Mouse (Mus musculus) cerebellum, adult 2 months (tissue): ENCODE results near the gene Wdtc1. TPM values are rescaled to one million over a fixed set of nuclear protein-coding genes. Genes with fewer than 3 reads are reported as not detected.

Experiments
- DNase-seq, 2 experiments: peaks; one replicate each; pipeline ENCODE4 v3.0.0; 2021
- H3K27ac ChIP-seq: fragments of 200-500 bp; 2 replicates; pipeline ENCODE4 v1.5.1; 2012; ENCODE audit warnings: low read length, control low read depth, inconsistent platforms; ENCODE audit not compliant: insufficient read depth
- H3K27me3 ChIP-seq: fragments of 200-500 bp; 2 replicates; pipeline ENCODE4 v1.6.1; 2012; ENCODE audit warnings: inconsistent platforms, mild to moderate bottlenecking, low read length, moderate library complexity; ENCODE audit not compliant: control insufficient read depth, insufficient read depth
- H3K4me1 ChIP-seq: fragments of 200-500 bp; 2 replicates; pipeline ENCODE4 v1.6.1; 2011; ENCODE audit warnings: low read length; ENCODE audit not compliant: control insufficient read depth, insufficient read depth
- H3K4me3 ChIP-seq: fragments of 200-500 bp; replicated peaks from 2 replicates; pipeline ENCODE3; 2011; ENCODE audit warnings: mild to moderate bottlenecking, low read depth, low read length, control low read depth; ENCODE audit not compliant: insufficient read depth
- CTCF ChIP-seq: fragments of 200-500 bp; IDR thresholded peaks from 2 replicates; pipeline ENCODE4 v1.5.1; 2011; ENCODE audit warnings: low read depth, mild to moderate bottlenecking, control low read depth, low read length, moderate library complexity, borderline replicate concordance; ENCODE audit not compliant: insufficient read depth
- POLR2A ChIP-seq: fragments of 200-500 bp; IDR thresholded peaks from 2 replicates; pipeline ENCODE4 v1.6.1; 2011; ENCODE audit warnings: low read length, control low read depth, borderline replicate concordance; ENCODE audit not compliant: insufficient read depth
- WGBS: fragments of 180-500 bp; shearing (Covaris S2); methylation state at CpG from one replicate; pipeline ENCODE4 v1.1.7; 2018; 5-methylcytosine and 5-hydroxymethylcytosine counted together
- polyA plus RNA-seq: library from polyadenylated mRNA; depleted of rRNA; stranded (reverse); fragments of >200 nt; gene quantifications from 2 replicates; pipeline ENCODE4 v1.2.3, GENCODE M21; 2012

Wdtc1 gene
- polyA plus RNA-seq, 1 experiment: 46.6 TPM

DNA sequence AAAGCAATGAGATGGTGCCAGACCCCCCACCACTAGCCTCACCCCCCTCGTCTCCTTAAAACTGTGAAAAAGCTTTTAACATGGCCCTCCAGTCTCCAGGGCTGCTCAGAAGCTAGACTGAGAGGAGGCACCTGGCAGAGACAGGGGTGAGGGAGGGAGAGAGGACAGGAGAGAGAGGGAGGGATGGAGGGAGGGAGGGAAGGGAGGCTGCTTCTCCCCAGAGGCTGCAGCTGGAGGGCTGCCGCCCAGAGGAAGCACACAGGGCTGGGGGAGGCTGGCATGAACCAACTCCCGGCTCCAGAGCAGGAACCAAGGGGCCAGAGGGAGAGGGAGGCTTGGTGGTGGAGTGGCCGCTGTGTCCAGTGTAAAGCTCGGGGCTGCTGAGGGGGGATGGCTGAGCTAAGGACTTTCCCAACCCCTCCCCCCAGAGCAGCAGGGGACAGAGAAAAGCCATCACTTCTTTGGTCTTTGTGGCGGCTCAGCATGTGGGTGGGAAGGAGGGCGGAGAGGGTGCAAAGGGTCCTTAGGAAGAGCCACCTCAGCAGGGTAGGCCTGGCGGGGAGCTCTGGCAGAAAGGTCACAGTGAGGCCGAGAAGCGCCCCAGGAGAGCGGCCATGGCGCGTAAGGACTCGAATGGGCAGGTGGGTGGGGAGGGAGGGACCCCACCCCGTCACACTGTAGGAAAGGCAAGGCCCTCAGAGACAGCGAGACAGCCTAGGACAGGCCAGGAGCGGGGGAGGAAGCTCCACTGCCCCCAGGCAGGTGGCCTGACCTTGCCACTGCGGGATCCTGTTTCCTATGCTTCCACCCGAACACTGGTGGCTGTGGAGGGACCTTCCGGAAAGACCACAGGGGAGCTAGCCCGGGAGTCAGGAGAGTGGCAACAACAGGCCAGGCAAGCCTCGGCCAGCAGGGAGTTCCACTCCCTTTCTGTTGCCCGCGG, 60.1 kb downstream of the Wdtc1 start:
- 64% methylated on average over 24 of the region's 24 CpGs for WGBS
- H3K27me3 ChIP-seq: no peaks in the 10 kb centered on the region
- no peak for DNase-seq
- H3K27ac ChIP-seq: no peak overlapping the region
- TF ChIP-seq POLR2A: no peak
- no peak for TF ChIP-seq CTCF
- H3K4me3 ChIP-seq: no peak overlapping the region
- peaks cover 19% of the 10 kb centered on the region for H3K4me1 ChIP-seq

- WGBS: 80% methylated on average over 4 of the region's 4 CpGs
- TF ChIP-seq CTCF: no peak
- TF ChIP-seq POLR2A: no peak
- DNase-seq: no peak
Observed at GRCm38 (mm10) chr4:133292405-133292804, 60.9 kb downstream of the Wdtc1 start.

GRCm38 (mm10) chr4:133291255-133291654, 62.0 kb downstream of the Wdtc1 start:
- no peaks in the 10 kb centered on the region for H3K27me3 ChIP-seq
- no peak for DNase-seq
- WGBS: 100% methylated on average over 1 of the region's 1 CpGs
- peaks cover 1% of the 10 kb centered on the region; the same call in 1 of the 2 replicates for H3K4me1 ChIP-seq
- H3K4me3 ChIP-seq: no peak overlapping the region
- H3K27ac ChIP-seq: no peak overlapping the region
- TF ChIP-seq POLR2A (no peak), CTCF (no peak)

More at GRCm38 (mm10) chr4:133292405-133292804, 60.9 kb downstream of the Wdtc1 start:
- H3K4me1 ChIP-seq: peaks cover 13% of the 10 kb centered on the region
- H3K27me3 ChIP-seq: no peaks in the 10 kb centered on the region
- H3K4me3 ChIP-seq: no peak overlapping the region
- no peak overlapping the region for H3K27ac ChIP-seq

DNA sequence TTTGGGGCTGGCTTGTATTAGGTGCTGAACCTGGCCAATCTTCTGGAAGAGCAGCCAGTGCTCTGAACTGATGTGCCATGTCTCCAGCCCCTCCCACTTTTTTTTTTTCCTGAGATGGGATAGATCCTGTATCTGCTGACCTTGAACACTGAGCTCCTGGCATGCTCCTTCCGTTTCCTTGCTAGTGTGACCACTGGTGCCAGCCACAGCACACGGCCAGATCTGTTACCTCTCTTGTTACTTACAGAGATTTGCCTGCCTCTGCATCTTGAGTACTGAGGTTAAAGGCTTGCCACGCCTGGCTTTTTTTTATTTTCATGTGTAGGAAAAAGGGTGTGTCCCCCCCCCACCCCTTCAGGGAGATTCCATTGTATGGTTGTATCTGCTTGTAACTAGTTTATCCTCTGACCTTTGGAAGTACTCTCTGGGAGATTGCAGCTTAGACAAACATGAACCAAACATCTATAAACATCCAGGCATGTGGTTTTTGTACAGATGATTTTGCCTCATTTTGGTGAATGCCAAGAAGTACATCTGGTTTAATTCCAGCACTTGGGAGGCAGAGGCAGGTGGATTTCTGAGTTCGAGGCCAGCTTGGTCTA, 66.7 kb downstream of the Wdtc1 start:
- TF ChIP-seq POLR2A: no peak
- no peak for TF ChIP-seq CTCF
- DNase-seq: no peak
- H3K4me1 ChIP-seq: peaks cover 10% of the 10 kb centered on the region
- WGBS: 54% methylated on average over 4 of the region's 4 CpGs
- H3K27ac ChIP-seq: no peak overlapping the region
- no peak overlapping the region for H3K4me3 ChIP-seq
- no peaks in the 10 kb centered on the region for H3K27me3 ChIP-seq

GRCm38 (mm10) chr4:133285950-133286349, 67.3 kb downstream of the Wdtc1 start:
- H3K4me1 ChIP-seq: peaks cover 10% of the 10 kb centered on the region
- no peak overlapping the region for H3K4me3 ChIP-seq
- DNase-seq: no peak
- TF ChIP-seq POLR2A (no peak), CTCF (no peak)
- no peaks in the 10 kb centered on the region for H3K27me3 ChIP-seq
- 78% methylated on average over 5 of the region's 5 CpGs for WGBS
- H3K27ac ChIP-seq: no peak overlapping the region

DNA sequence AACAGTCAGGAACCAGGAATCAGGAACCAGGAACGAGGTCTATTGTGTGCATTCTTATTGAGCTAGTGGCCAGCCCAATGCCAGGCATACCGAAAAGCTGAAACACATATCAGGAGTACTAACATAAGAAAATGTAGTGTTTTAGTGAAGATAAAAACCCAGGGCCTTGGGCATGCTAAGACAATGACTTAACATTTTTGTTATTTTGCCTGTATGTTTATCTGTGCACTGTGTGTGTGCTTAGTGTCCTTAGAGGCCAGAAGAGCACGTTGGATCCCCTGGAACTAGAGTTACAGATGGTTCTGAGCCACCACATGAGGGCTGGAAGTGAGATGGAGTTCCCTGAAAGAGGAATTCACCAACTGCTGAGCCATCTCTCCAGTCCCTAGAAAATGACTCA, 68.0 kb downstream of the Wdtc1 start:
- DNase-seq: no peak
- Histone ChIP-seq H3K4me3 (no peak overlapping the region), H3K4me1 (peaks cover 10% of the 10 kb centered on the region), H3K27me3 (no peaks in the 10 kb centered on the region), H3K27ac (no peak overlapping the region)
- WGBS: 64% methylated on average over 3 of the region's 3 CpGs
- no peak for TF ChIP-seq POLR2A
- no peak for TF ChIP-seq CTCF

DNA sequence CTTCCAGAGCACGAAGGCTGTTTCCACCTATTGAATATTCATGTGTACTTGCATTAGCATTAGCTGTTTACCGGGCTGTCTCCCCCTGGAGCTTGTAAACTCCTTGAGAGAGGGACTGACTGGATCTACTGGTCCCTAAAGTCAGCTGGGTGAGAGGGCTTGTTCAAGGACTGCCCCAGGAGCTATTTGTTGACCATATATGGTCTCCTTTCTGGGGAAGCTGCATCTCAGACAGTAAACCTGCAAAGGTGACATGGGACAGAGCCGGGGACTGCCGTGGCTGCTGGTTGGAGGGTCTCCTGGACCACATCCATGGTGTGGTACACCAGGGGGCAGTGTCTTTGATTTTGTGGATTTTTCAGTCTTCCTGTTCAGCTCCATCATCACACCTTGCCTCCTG, 70.6 kb downstream of the Wdtc1 start:
- 46% methylated on average over 4 of the region's 4 CpGs for WGBS
- TF ChIP-seq CTCF (no peak), POLR2A (no peak)
- no peak for DNase-seq
- peaks cover 13% of the 10 kb centered on the region for H3K4me1 ChIP-seq
- H3K4me3 ChIP-seq: no peak overlapping the region
- H3K27ac ChIP-seq: no peak overlapping the region
- no peaks in the 10 kb centered on the region for H3K27me3 ChIP-seq

DNA sequence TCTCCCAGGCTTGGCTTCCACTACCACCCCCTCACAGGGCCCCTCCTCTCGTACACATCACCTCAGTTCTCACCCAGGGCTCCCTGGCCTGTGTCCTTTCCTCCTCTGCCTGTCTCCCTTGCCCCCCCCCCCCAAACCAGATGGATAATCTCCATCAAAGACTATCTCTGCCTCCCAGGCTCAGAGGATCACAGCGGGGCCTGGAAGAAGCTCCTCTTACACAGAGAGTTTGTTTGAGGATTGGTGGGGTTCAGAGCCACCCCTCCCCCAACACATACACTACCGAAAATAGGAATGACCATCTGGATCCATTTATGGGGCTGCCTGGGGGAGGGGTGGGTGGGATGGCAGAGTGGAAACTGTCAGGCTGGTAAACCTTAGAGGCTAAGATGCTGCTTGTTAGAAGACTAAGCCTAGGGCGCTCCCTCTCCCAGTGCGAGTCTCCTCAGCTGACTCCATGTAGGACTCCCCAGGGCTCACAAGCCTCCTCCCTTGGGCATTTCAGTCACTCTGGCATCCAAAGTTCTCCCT, 71.3 kb downstream of the Wdtc1 start:
- 22% methylated on average over 5 of the region's 5 CpGs for WGBS
- Histone ChIP-seq H3K4me1 (peaks cover 13% of the 10 kb centered on the region), H3K4me3 (no peak overlapping the region), H3K27ac (0 out of 2 replicates have a peak overlapping the region, but pooled peaks have one; percentile 55), H3K27me3 (no peaks in the 10 kb centered on the region)
- DNase-seq: peak in 1 of 2 experiments; percentile 36
- TF ChIP-seq CTCF (no peak), POLR2A (no peak)
